Mouse (Mus musculus) left cerebral cortex, postnatal 10 days (tissue): ENCODE measurements around the gene Smcr8. TPM values are rescaled to one million over a fixed set of nuclear protein-coding genes. Genes with fewer than 3 reads are reported as not detected.

Experiments used
- DNase-seq, 2 experiments: peaks; one replicate each; pipeline ENCODE4 v3.0.0; 2021 to 2022; ENCODE audit warnings: low spot score in 2 of 2, mixed read lengths in 1 of 2; ENCODE audit errors: extremely low spot score in 1 of 2
- intact Hi-C: fragments of 180-260 bp; cut with DNase I; formaldehyde crosslinking; loops from one replicate; pipeline ENCODE4 v1.15.1; 2025
- total RNA-seq, 2 experiments: library from RNA; stranded (reverse); gene quantifications; 2 replicates each; pipeline ENCODE4 v1.2.3; 2021

Gene Smcr8
- 10 to 100 TPM; 24.6 to 26.0 TPM for total RNA-seq

GRCm38 (mm10) chr11:60776829-60777740, at the start of gene Smcr8, which contains the start of gene Top3a:
Gene Smcr8 (plus strand): TSS chr11:60777524.
Gene Top3a (minus strand): TSS chr11:60777365.
- DNase-seq: peak; percentile 84 to 88
- intact Hi-C loops: loop anchor here (5.0 kb wide), 1 partner anchor 100 kb away; the partner anchor contains the start of gene Tmem11

GRCm38 (mm10) chr11:60728260-60728761, 49.0 kb upstream of the Smcr8 start, which contains the start of gene Mief2:
Gene Mief2 (plus strand): TSS chr11:60728398.
- intact Hi-C loops: no loop called here
- DNase-seq: peak; percentile 95 to 97

- no peak for DNase-seq
- intact Hi-C loops: no loop called here
Measured at GRCm38 (mm10) chr11:60729217-60729641, 48.1 kb upstream of the Smcr8 start.

GRCm38 (mm10) chr11:60730169-60730568, 47.2 kb upstream of the Smcr8 start:
- intact Hi-C loops: no loop called here
- DNase-seq: no peak

GRCm38 (mm10) chr11:60731251-60731650, 46.1 kb upstream of the Smcr8 start:
- DNase-seq: no peak
- intact Hi-C loops: no loop called here

DNA sequence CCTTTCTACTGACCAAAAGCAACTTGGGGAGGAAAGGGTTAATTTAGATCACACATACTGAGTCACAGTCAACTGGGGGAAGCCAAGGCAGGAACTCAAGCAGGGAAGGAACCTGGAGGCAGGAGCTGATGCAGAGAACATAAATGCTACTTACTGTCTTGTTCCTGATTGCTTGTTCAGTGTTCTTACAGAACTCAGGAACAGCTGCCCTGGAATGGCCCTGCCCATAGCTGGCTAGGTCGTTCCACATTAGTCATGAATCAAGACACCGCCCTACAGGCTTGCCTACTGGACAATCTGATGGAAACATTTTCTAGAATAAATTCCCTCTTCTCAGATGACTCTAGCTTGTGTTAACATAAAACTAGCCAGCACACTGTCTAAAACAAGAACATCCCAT, 43.1 kb upstream of the Smcr8 start:
- intact Hi-C loops: no loop called here

DNA sequence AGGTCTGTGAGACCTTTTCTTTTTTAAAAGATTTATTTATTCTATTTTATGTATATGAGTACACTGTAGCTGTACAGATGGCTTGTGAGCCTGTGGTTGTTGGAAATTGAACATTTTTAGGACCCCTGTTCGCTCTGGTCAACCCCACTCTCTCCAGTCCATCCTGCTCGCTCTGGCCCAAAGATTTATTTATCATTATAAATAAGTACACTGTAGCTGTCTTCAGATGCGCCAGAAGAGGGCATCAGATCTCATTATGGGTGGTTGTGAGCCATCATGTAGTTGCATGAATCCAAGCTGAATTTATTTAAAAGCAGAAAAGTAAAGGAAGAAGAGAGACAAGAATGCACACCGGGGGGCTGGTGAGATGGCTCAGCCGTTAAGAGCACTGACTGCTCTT, 42.1 kb upstream of the Smcr8 start:
- no peak for DNase-seq
- intact Hi-C loops: no loop called here

More for the DNA sequence above, 43.1 kb upstream of the Smcr8 start:
- no peak for DNase-seq

DNA sequence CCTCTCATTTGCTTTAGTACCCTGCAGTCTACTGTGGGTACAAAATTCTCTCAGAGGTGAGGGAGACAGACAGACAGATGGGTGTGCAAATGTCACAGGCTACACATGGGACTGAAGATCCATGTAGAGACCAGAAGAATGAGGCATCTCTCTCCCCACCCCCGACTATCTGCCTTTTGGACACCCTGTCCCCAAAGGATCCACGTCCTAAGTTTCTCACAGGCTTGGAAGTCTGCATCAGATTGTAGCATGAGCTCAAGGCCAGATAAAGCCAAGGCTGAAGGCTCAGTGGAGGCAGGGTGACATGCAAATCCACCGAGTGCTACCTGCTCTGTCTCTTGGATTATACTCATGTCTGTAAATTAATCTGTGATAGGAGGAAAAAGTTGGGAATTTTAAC, 40.8 kb upstream of the Smcr8 start:
- no peak for DNase-seq
- intact Hi-C loops: no loop called here

GRCm38 (mm10) chr11:60737450-60737849, 39.9 kb upstream of the Smcr8 start:
- DNase-seq: no peak
- intact Hi-C loops: no loop called here

DNA sequence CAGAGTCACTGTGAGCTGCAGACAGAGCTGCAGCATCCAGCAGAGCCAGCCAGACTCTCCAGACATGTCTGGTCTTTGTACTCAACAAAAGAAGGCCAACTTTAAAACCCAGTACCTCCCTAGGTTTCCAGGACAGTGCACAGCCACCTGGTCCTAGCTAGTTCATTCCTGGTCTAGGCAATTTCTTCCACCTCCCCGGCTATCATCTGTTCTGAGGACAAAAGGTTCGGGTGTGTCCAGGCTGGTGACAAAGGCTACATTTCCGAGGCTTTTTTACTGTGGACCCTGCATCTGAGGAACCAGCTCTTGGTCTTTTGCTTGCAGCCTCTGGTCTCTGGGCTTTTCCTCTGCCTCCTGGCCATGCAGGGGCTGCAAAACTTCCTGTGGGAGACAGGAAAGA, 37.0 kb upstream of the Smcr8 start:
- intact Hi-C loops: no loop called here
- no peak for DNase-seq

GRCm38 (mm10) chr11:60755570-60755969, 21.8 kb upstream of the Smcr8 start:
- intact Hi-C loops: no loop called here
- DNase-seq: peak in 1 of 2 experiments; percentile 24

GRCm38 (mm10) chr11:60761681-60762080, 15.6 kb upstream of the Smcr8 start:
- intact Hi-C loops: no loop called here
- no peak for DNase-seq

DNA sequence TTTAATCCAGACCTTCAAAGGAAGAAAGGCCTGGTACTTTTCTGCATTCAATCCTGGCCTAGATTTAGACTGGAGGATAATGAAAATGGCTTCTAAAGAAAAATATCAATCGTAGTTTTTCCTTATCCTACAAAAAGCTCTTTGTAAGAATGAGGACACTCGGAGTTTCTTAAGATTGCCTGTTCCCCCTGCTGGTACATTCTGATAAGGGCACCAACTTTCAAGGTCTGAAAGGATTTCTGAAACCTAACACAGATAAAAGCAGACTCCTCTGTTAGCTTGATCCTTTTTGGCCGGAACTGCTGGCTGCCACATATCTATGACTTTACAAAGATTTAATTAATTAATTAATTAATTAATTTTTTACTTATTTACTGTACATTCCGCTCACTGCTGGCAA, 10.4 kb upstream of the Smcr8 start:
- intact Hi-C loops: no loop called here
- no peak for DNase-seq

DNA sequence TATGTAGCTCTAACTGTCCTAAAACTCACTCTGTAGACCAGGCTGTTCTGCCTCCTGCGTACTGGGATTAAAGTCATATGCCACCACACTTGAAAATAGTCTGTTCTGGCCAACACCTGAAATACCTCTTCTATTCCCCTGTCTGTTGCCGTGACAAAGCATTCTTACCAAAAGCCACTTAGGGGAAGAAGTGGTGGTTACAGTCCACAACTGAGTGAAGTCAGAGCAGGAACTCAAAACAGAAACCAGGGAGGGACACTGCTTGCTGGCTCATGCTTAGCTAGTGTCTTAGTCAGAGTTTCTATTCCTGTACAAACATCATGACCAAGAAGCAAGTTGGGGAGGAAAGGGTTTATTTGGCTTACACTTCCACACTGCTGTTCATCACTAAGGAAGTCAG, 8.0 kb upstream of the Smcr8 start:
- intact Hi-C loops: no loop called here
- no peak for DNase-seq

DNA sequence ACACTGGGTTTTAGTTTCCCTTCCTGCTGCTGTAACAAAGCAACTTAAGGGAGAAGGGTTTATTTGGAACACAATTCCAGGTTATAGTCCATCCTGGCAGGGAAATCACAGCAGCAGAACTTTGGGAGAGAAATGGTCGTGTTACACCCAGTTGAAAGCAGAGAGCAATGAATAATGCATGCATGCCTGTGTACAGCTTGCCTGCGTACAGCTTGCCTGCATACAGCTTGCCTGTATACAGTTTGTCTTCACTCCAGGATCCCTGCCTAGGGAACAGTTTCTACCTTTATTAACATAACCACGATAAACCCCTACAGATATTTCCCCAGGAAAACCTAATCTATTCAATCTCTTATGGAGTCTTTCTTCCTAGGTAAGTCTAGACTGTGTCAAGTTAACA, 6.5 kb upstream of the Smcr8 start:
- intact Hi-C loops: no loop called here
- no peak for DNase-seq

- DNase-seq: no peak
- intact Hi-C loops: no loop called here
Measured at GRCm38 (mm10) chr11:60772161-60772560, 5.2 kb upstream of the Smcr8 start.

DNA sequence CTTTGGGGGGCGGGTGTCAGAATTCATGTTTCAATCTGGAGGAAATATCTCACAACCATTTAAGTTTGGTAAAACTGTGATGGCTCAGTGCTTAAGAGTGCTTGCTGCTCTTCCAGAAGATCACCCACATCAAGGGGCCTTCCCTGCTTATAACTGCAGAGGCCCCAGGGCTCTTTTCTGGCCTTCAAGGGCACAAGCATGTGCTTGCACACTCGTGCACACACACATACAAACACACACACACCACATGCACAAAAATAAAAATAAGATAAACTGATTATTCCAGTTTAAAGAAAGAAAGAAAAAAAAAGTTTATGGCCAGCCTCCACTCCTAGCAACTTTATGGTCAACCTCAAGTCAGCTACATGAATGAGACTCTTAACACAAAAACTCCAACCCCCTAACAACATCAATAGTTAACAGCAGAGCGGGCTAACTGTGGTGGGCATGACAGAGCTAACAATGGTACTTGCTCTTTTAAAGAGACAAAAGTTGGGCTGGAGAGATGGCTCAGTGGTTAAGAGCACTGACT, 3.1 kb upstream of the Smcr8 start:
- no peak for DNase-seq
- intact Hi-C loops: no loop called here

- intact Hi-C loops: loop anchor here (5.0 kb wide), 1 partner anchor 102 kb away; the partner anchor contains the start of gene Tmem11
- DNase-seq: no peak
Measured at GRCm38 (mm10) chr11:60774841-60775240, 2.5 kb upstream of the Smcr8 start.

- intact Hi-C loops: loop anchor here (5.0 kb wide), 1 partner anchor 102 kb away; the partner anchor contains the start of gene Tmem11
- DNase-seq: no peak
Measured at GRCm38 (mm10) chr11:60775578-60775977, 1.7 kb upstream of the Smcr8 start.
